Mouse (Mus musculus) spleen, adult 2 months (tissue): ENCODE data around the gene 2210016F16Rik. TPM values are rescaled to one million over a fixed set of nuclear protein-coding genes. Genes with fewer than 3 reads are reported as not detected.

Experiments used
- DNase-seq, 2 experiments: peaks; one replicate each; pipeline versions ENCODE4 v3.0.0 to v3.0.0-alpha.2; 2012 to 2021; ENCODE audit warnings: low spot score in 2 of 2, low read depth in 1 of 2
- H3K27ac ChIP-seq: fragments of 200-500 bp; 2 replicates; pipeline ENCODE4 v1.5.1; 2012; ENCODE audit warnings: low read length, inconsistent platforms; ENCODE audit not compliant: insufficient read depth
- H3K27me3 ChIP-seq: fragments of 200-500 bp; 2 replicates; pipeline ENCODE4 v1.6.1; 2012; ENCODE audit warnings: mild to moderate bottlenecking, moderate library complexity, low read length, inconsistent platforms; ENCODE audit not compliant: control insufficient read depth, insufficient read depth
- H3K36me3 ChIP-seq: fragments of 200-500 bp; 2 replicates; pipeline ENCODE4 v1.6.1; 2012; ENCODE audit warnings: mild to moderate bottlenecking, low read length, inconsistent platforms; ENCODE audit not compliant: control insufficient read depth, insufficient read depth
- H3K4me1 ChIP-seq: fragments of 200-500 bp; 2 replicates; pipeline ENCODE4 v1.6.1; 2011; ENCODE audit warnings: inconsistent platforms; ENCODE audit not compliant: control insufficient read depth, insufficient read depth, insufficient read length
- H3K4me3 ChIP-seq: fragments of 200-500 bp; 2 replicates; pipeline ENCODE4 v1.5.1; 2011; ENCODE audit warnings: mild to moderate bottlenecking, inconsistent platforms; ENCODE audit not compliant: insufficient read depth, insufficient read length; ENCODE audit errors: extremely low read depth
- CTCF ChIP-seq: fragments of 200-500 bp; IDR thresholded peaks from 2 replicates; pipeline ENCODE4 v1.5.1; 2011; ENCODE audit warnings: mild to moderate bottlenecking, inconsistent platforms; ENCODE audit not compliant: insufficient read depth, insufficient read length, insufficient replicate concordance; ENCODE audit errors: extremely low read depth
- POLR2A ChIP-seq: fragments of 200-500 bp; IDR thresholded peaks from 2 replicates; pipeline ENCODE4 v1.6.1; 2011; ENCODE audit warnings: low read depth, low read length, inconsistent platforms
- WGBS: fragments of 180-500 bp; shearing (Covaris S2); methylation state at CpG from one replicate; pipeline ENCODE4 v1.1.7; 2018; 5-methylcytosine and 5-hydroxymethylcytosine counted together
- polyA plus RNA-seq: library from polyadenylated mRNA; depleted of rRNA; stranded (reverse); fragments of >200 nt; gene quantifications from 2 replicates; pipeline ENCODE4 v1.2.3, GENCODE M21; 2012

Gene 2210016F16Rik
- polyA plus RNA-seq, 1 experiment = 14.4 TPM

DNA sequence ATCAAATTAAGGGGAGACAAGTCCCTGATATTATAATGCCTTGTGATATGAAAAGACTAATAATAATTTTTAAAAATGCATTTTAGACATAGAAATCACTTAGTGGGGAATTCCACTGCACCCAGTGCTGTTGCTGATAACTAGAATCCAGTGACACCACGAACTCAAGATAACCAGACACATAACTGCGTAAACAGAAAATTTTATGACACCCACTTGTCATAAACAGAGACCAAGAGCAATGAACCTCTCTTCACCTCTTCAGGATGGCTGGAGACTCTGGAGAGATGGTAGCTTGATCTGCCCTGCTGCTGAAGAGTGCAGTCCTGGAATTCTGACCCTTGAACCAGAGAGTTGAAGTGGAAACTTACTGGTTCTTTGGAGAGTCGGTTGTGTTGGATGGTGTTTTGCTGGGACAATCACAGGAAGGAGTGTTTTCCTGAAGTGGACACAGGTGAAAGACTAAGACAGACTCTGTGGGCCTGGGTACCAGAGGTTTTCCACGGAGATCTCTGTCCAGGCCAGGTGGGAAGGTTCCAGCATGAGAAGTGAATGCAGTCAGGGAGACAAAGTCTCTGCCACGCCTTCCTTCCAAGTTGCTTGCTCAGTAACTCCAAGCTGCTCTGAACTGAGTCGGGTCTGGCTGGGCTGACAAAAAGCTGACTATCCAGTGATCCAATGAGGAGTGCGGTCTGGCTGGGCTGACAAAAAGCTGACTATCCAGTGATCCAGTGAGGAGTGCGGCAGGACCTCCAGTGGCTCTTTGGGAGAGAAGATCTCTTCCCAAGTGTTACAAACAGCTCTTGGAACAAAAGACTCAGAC lies 20.5 kb downstream of the 2210016F16Rik start:
- WGBS = 76% methylated on average over 8 of the region's 8 CpGs

GRCm38 (mm10) chr13:58359304-58359653 lies 25.7 kb downstream of the 2210016F16Rik start:
- H3K27me3 ChIP-seq = no peaks in the 10 kb centered on the region
- DNase-seq = no peak
- peak overlapping the region; percentile 33; the same call in 1 of the 2 replicates for H3K4me3 ChIP-seq
- no peak for TF ChIP-seq POLR2A
- TF ChIP-seq CTCF = no peak
- H3K36me3 ChIP-seq = no peaks in the 10 kb centered on the region
- no peak overlapping the region for H3K27ac ChIP-seq
- WGBS = 23% methylated on average over 7 of the region's 7 CpGs
- no peaks in the 10 kb centered on the region for H3K4me1 ChIP-seq

More for the DNA sequence above, 20.5 kb downstream of the 2210016F16Rik start:
- H3K4me1 ChIP-seq = no peaks in the 10 kb centered on the region
- no peak overlapping the region for H3K4me3 ChIP-seq
- no peaks in the 10 kb centered on the region for H3K27me3 ChIP-seq
- no peak overlapping the region for H3K27ac ChIP-seq
- no peak for TF ChIP-seq CTCF
- TF ChIP-seq POLR2A = no peak
- no peaks in the 10 kb centered on the region for H3K36me3 ChIP-seq
- DNase-seq = no peak

DNA sequence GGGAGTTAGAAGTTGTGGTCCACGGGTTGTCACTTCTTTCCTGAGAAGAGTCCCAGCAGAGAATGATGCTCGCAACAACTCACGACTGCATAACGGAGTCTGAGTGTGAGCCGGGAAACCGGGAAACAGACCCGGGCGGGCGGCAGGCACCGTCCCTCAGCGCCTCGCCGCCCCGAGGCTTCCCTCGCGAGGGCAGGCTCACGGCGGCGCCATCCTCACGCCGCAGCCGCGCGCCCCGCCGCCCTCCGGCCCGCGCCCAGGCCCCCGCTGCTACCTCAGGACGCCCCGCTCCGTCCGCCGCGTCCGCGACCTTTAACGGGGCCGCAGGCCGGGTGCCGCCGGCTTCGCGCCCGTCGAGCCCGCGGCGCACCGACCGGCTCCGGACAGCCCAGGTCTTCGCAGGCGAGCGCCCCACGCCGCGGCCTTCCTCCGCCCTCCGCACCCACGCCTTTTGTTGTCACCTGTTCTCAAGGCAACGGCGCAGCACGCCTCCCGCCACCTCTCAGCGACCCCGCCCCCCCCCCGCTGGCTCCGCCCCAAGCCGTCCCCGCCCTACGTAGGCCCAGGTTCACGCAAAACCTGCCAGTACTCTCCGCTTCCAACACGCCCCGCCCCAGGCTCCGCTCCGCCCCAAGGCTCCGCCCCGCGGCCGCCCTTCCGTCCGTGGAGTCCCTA lies 26.3 kb downstream of the 2210016F16Rik start, which contains the start of gene Kif27:
TSS of gene Kif27 (minus strand) at position 494 of the 675 bp plus-strand sequence.
- peak; percentile 77 to 83 for DNase-seq
- Histone ChIP-seq H3K36me3 (no peaks in the 10 kb centered on the region), H3K27ac (no peak within 1 kb of the TSS), H3K27me3 (no peaks in the 10 kb centered on the region), H3K4me3 (peak within 1 kb of the TSS; percentile 42; the same call in 1 of the 2 replicates), H3K4me1 (no peaks in the 10 kb centered on the region)
- TF ChIP-seq CTCF = no peak
- TF ChIP-seq POLR2A = no peak
- WGBS = 1% methylated on average over 76 of the region's 85 CpGs

GRCm38 (mm10) chr13:58352996-58353395 lies 32.0 kb downstream of the 2210016F16Rik start:
- Histone ChIP-seq H3K4me3 (no peak overlapping the region), H3K27ac (no peak overlapping the region), H3K27me3 (no peaks in the 10 kb centered on the region), H3K4me1 (no peaks in the 10 kb centered on the region), H3K36me3 (no peaks in the 10 kb centered on the region)
- DNase-seq = no peak
- TF ChIP-seq POLR2A = no peak
- TF ChIP-seq CTCF = no peak

GRCm38 (mm10) chr13:58350606-58351005 lies 34.4 kb downstream of the 2210016F16Rik start:
- H3K27me3 ChIP-seq = no peaks in the 10 kb centered on the region
- TF ChIP-seq POLR2A (no peak), CTCF (no peak)
- no peak overlapping the region for H3K4me3 ChIP-seq
- no peak for DNase-seq
- no peaks in the 10 kb centered on the region for H3K36me3 ChIP-seq
- H3K27ac ChIP-seq = no peak overlapping the region
- no peaks in the 10 kb centered on the region for H3K4me1 ChIP-seq
- WGBS = 85% methylated on average over 4 of the region's 4 CpGs

GRCm38 (mm10) chr13:58344505-58344904 lies 40.5 kb downstream of the 2210016F16Rik start:
- no peak for TF ChIP-seq CTCF
- no peak for TF ChIP-seq POLR2A

GRCm38 (mm10) chr13:58337456-58337855 lies 47.6 kb downstream of the 2210016F16Rik start:
- no peak for TF ChIP-seq CTCF
- TF ChIP-seq POLR2A = no peak
- H3K36me3 ChIP-seq = no peaks in the 10 kb centered on the region
- DNase-seq = no peak
- no peaks in the 10 kb centered on the region for H3K27me3 ChIP-seq
- no peak overlapping the region for H3K4me3 ChIP-seq
- WGBS = 93% methylated on average over 12 of the region's 12 CpGs
- H3K4me1 ChIP-seq = no peaks in the 10 kb centered on the region
- no peak overlapping the region for H3K27ac ChIP-seq

More at GRCm38 (mm10) chr13:58344505-58344904, 40.5 kb downstream of the 2210016F16Rik start:
- no peak overlapping the region for H3K27ac ChIP-seq
- DNase-seq = no peak
- H3K36me3 ChIP-seq = no peaks in the 10 kb centered on the region
- H3K4me1 ChIP-seq = no peaks in the 10 kb centered on the region
- no peak overlapping the region for H3K4me3 ChIP-seq
- no peaks in the 10 kb centered on the region for H3K27me3 ChIP-seq
- WGBS = 87% methylated on average over 9 of the region's 9 CpGs
